Mouse (Mus musculus) spleen, adult 12 weeks (tissue): ENCODE results near the gene Jarid2.

Experiments used
- DNase-seq: peaks from one replicate; pipeline ENCODE4 v3.0.0; 2022; ENCODE audit warnings: low spot score

Gene Jarid2

GRCm38 (mm10) chr13:44839866-44840835, 110.9 kb downstream of the Jarid2 start:
- no peak for DNase-seq

GRCm38 (mm10) chr13:44851426-44851825, 122.2 kb downstream of the Jarid2 start:
- no peak for DNase-seq

GRCm38 (mm10) chr13:44852024-44852423, 122.8 kb downstream of the Jarid2 start:
- no peak for DNase-seq

DNA sequence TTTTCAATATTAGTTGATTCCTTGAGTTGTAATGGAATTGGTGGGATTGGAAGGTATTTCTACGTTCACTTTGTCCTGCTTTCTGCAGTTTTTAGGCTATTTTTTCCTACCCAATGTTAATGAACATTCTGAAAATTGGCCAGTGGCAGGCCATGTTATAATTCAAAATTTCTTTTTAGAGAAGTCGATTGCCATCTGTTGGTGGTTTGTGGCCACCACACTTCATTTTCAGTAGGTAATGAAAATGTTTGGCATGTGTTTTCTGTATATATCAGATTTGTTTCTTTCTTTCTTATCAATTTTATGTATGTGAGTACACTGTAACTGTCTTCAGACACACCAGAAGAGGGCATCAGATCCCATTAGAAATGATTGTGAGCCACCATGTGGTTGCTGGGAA, 136.3 kb downstream of the Jarid2 start:
- DNase-seq: no peak

GRCm38 (mm10) chr13:44868037-44868650, 138.9 kb downstream of the Jarid2 start:
- no peak for DNase-seq

DNA sequence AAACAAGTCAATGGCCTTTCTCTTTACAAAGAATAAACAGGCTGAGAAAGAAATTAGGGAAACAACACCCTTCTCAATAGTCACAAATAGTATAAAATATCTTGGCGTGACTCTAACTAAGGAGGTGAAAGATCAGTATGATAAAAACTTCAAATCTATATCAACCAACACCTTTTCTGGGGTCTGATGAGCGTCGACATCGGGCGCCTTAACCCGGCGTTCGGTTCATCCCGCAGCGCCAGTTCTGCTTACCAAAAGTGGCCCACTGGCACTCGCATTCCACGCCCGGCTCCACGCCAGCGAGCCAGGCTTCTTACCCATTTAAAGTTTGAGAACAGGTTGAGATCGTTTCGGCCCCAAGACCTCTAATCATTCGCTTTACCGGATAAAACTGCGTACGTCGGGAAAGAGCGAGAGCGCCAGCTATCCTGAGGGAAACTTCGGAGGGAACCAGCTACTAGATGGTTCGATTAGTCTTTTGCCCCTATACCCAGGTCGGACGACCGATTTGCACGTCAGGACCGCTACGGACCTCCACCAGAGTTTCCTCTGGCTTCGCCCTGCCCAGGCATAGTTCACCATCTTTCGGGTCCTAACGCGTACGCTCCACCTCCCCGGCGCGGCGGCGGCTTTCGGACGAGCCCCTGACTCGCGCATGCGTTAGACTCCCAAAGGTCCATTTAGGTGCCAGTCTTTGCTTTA, 140.3 kb downstream of the Jarid2 start:
- DNase-seq: peak; percentile 96

DNA sequence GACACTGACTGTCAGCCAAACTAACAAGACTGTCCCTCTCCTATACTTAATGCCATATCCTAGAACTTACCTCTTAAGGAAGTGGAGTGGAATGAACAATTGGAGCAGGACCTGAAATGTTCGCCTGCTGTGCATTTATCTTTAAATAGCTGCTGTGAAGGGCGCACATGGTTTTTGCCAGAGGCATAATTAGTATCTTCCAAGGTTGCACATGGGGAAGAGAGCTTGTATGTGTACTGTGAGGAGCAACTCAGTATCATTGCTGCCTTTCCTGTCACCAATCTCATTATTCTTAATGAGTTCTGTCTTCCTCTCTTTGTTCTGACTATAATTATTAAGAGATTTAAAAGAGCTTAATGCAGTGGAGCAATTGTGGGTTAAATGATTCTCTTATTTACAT, 147.5 kb downstream of the Jarid2 start:
- DNase-seq: no peak

DNA sequence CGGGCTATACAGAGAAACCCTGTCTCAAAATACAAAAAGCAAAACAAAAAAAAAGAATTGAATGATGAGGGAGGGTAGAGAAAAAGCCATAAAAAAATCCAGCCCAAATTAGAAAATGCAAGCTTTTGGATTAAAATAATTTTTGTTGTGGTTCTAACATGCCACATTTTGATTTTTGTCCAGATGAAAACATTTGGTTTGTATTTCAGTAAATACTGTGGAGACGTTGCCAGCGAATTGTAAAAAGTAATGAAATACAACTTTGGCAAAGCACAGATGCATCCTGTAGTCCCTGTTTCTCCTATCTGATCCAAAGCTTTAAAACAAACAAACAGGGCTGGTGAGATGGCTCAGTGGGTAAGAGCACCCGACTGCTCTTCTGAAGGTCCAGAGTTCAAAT, 151.7 kb downstream of the Jarid2 start:
- no peak for DNase-seq

DNA sequence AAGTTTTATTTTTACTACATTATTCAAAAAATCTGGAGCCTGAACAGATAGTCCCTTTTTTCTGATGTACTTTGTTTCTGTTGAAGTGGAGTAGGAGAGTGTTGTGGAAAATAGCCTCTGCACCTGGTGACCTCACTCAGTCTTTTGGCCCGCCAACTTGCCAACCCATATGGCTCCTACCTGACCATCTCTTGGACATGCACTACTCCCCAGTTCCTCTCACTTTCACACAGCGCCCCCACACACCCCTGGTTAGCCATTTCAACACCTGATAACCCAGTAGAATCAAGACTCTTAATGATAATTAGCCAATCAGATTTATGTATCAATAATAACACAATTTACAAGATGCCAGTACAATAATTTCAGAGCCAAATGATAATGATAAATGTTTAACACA, 156.9 kb downstream of the Jarid2 start:
- no peak for DNase-seq

DNA sequence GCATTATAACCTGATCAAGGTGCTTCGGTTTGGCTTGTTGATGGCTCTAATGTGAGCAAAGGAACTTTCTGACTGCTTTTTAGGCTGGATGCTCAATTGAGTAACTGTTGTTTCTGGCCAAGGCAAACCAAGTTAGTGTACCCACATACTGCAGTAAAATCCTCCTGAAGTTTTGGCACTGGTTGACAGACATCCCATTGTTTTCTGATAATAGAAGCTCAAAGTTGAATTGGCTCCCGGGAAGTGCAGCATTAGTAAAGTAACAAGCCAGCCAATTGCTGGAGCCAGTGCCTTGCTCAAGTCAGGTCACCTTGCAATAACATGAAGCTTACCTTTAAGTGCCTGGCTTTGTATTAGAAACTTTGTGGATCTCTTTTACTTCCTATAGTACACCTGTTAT, 161.3 kb downstream of the Jarid2 start:
- DNase-seq: no peak

GRCm38 (mm10) chr13:44891813-44892730, 162.8 kb downstream of the Jarid2 start:
- no peak for DNase-seq

- no peak for DNase-seq
Measured at GRCm38 (mm10) chr13:44896211-44896610, 166.9 kb downstream of the Jarid2 start.

DNA sequence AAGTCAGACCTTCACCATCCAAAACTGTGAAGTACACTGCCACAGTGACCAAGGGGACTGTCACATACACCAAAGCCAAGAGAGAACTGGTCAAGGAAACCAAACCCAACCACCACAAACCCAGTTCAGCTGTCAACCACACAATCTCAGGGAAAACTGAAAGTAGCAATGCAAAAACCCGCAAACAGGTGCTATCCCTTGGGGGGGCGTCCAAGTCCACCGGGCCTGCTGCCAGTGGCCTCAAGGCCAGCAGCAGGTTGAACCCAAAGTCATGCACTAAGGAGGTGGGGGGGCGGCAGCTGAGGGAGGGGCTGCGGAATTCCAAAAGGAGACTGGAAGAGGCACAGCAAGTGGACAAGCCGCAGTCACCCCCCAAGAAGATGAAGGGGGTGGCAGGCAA, 173.0 kb downstream of the Jarid2 start:
- no peak for DNase-seq

GRCm38 (mm10) chr13:44903416-44903815, 174.1 kb downstream of the Jarid2 start:
- no peak for DNase-seq

GRCm38 (mm10) chr13:44904271-44904670, 175.0 kb downstream of the Jarid2 start:
- no peak for DNase-seq

GRCm38 (mm10) chr13:44906141-44906540, 176.9 kb downstream of the Jarid2 start:
- DNase-seq: no peak

DNA sequence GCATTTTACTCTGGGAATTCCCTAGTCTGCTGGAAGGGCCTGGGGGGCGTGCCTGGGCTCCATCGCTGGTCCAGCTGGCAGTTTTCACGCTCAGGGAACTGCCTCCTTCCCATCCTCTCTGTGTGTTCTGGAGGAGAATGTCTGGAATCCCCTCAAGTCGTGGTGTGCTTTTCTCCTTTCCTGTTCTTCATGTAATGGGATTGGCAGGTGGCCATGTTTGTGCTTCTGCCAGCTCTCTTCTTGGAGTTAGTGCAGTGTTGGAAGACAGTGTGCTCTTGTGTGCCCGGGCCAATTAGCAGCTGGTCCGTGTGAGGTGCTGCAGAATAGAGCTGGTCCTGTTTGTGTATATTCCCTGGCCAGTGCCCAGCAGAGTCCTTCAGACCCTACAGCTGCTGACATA, 178.4 kb downstream of the Jarid2 start:
- no peak for DNase-seq

DNA sequence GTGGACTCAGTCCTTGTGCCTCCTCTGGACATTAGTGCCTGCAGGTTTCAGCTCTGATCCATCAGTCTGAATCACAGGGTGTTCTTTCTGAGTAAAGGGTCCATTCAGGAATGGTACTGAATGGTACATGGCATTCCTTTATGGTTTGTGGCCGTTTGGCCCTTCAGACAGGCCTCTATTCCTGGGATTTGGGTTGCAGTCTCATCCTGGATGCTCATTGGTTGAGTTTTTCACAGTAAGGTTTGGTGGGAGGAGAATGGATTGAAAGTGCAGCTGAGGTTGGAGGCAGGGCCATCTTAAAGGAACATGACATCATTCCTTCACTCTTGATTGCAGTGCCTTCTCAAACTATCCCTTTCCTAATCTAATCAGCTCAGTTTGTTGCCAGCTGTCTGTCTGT, 179.5 kb downstream of the Jarid2 start:
- DNase-seq: no peak

DNA sequence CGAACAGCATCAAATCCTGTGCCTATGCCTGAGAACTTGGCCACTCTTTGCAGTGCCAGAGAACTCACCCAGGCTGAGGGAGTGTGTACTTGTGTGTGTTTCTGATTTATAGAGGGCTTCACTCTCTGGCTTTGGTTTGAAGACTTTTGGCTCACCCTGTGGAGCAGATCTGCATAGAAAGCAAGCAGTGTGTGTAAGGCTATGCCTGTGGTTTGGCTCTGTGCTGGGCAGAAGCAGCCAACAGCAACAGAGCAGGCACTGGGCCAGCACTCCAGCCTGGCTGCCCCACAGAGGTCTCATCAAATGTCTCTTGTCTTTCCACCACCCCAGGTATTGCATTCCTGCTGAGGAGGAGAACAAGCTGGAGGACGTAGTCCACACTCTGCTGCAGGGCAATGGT, 183.6 kb downstream of the Jarid2 start:
- DNase-seq: no peak

- no peak for DNase-seq
Measured at GRCm38 (mm10) chr13:44913560-44913959, 184.3 kb downstream of the Jarid2 start.

GRCm38 (mm10) chr13:44915382-44915781, 186.1 kb downstream of the Jarid2 start:
- no peak for DNase-seq

DNA sequence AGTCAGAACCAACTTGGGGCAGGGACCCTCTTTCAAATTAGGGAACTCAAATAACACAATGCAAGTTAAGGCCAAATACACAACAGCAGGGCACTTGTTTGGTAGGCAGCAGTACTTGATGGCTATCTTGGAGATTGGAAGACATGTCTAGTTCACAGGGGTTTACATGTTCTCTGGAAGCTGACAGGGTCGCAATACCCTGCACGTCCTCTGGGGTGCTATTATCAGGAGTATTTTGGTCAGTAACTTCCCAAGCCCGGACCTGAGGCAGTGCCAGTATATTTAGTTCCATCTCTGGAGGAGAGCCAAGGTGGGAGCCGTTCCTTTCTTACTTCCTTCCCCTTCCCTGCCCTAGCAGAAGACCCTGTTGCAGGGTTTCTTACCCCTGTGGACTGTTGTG, 186.7 kb downstream of the Jarid2 start:
- DNase-seq: no peak
